Mouse (Mus musculus): ENCODE data around the gene Selenbp1. TPM values are rescaled to one million over a fixed set of nuclear protein-coding genes. Genes with fewer than 3 reads are reported as not detected.

Gene Selenbp1
- total and polyA plus RNA-seq, 3 experiments: 109 to 365 TPM; not detected in 1

- H3K9me3 ChIP-seq (replicated peaks; ENCODE audit: insufficient read depth, low read length): no peaks in the 10 kb centered on the region
- TF ChIP-seq TBP (IDR thresholded peaks at IDR 0.05; ENCODE audit: low read depth, low read length) (no peak), E2F4 (IDR thresholded peaks at IDR 0.05; ENCODE audit: borderline replicate concordance, low read depth, low read length) (no peak), POLR2AphosphoS2 (IDR thresholded peaks at IDR 0.05; ENCODE audit: low read length) (peak; percentile 41; the same call in 1 of the 2 replicates), GATA1 (IDR thresholded peaks at IDR 0.05; ENCODE audit: low read depth, low read length) (0 out of 2 replicates have a peak, but pooled peaks have one; percentile 18), KAT2A (conservative IDR thresholded peaks at IDR 0.05; ENCODE audit: low read depth, low read length) (no peak), MAZ (IDR thresholded peaks at IDR 0.05; ENCODE audit: low read depth, low read length) (no peak)
Measured at GRCm38 (mm10) chr3:94972552-94972951, 39.7 kb downstream of the Selenbp1 start.

GRCm38 (mm10) chr3:94973620-94974019 is 40.8 kb downstream of the Selenbp1 start:
- H3K79me2 ChIP-seq (ENCODE audit: control insufficient read depth, insufficient read depth, low read length, poor library complexity): peaks cover 14% of the 10 kb centered on the region
- DNase-seq (ENCODE audit: low read depth, low spot score): peak; percentile 45
- peaks cover 7 to 12% of the 10 kb centered on the region in 2 experiments; a peak in 3 of 4 replicates for H3K4me1 ChIP-seq (ENCODE audit: control insufficient read depth in 1 of 2, insufficient read depth in 2 of 2, low read length in 2 of 2)
- no peak for TF ChIP-seq USF1 (IDR thresholded peaks at IDR 0.05; ENCODE audit: low read depth, low read length)
- peak; percentile 87 for TF ChIP-seq TBP (IDR thresholded peaks at IDR 0.05; ENCODE audit: low read depth, low read length)
- H3K9me3 ChIP-seq (replicated peaks; ENCODE audit: insufficient read depth, low read length): no peaks in the 10 kb centered on the region
- H3K4me3 ChIP-seq (ENCODE audit: control insufficient read depth in 1 of 2, insufficient read depth in 1 of 2, low read depth in 2 of 2, low read length in 2 of 2): peak overlapping the region in 1 of 2 experiments; percentile 82; a peak in 1 of 4 replicates
- H3K36me3 ChIP-seq (ENCODE audit: control insufficient read depth in 1 of 2, insufficient read depth in 2 of 2, low read length in 2 of 2): peaks cover 0 to 17% of the 10 kb centered on the region in 2 experiments; a peak in 2 of 4 replicates
- H3K27ac ChIP-seq (ENCODE audit: control insufficient read depth, low read depth, low read length): no peak overlapping the region
- H3K9ac ChIP-seq (ENCODE audit: control insufficient read depth, low read depth, low read length, poor library complexity, severe bottlenecking): no peak overlapping the region
- no peaks in the 10 kb centered on the region for H3K27me3 ChIP-seq (ENCODE audit: control insufficient read depth in 1 of 2, insufficient read depth in 2 of 2, low read length in 2 of 2)

More at GRCm38 (mm10) chr3:94972552-94972951, 39.7 kb downstream of the Selenbp1 start:
- no peak overlapping the region for H3K9ac ChIP-seq (ENCODE audit: control insufficient read depth, low read depth, low read length, poor library complexity, severe bottlenecking)
- peaks cover 0 to 17% of the 10 kb centered on the region in 2 experiments; a peak in 2 of 4 replicates for H3K36me3 ChIP-seq (ENCODE audit: control insufficient read depth in 1 of 2, insufficient read depth in 2 of 2, low read length in 2 of 2)
- peak; percentile 47 for DNase-seq (ENCODE audit: low read depth, low spot score)
- H3K27me3 ChIP-seq (ENCODE audit: control insufficient read depth in 1 of 2, insufficient read depth in 2 of 2, low read length in 2 of 2): no peaks in the 10 kb centered on the region
- no peak overlapping the region for H3K4me3 ChIP-seq (ENCODE audit: control insufficient read depth in 1 of 2, insufficient read depth in 1 of 2, low read depth in 2 of 2, low read length in 2 of 2)
- no peak overlapping the region for H3K27ac ChIP-seq (ENCODE audit: control insufficient read depth, low read depth, low read length)
- peaks cover 14% of the 10 kb centered on the region for H3K79me2 ChIP-seq (ENCODE audit: control insufficient read depth, insufficient read depth, low read length, poor library complexity)
- H3K4me1 ChIP-seq (ENCODE audit: control insufficient read depth in 1 of 2, insufficient read depth in 2 of 2, low read length in 2 of 2): peaks cover 7 to 12% of the 10 kb centered on the region in 2 experiments; a peak in 3 of 4 replicates

- Histone ChIP-seq H3K79me2 (ENCODE audit: control insufficient read depth, insufficient read depth, low read length, poor library complexity) (peaks cover 14% of the 10 kb centered on the region), H3K27ac (ENCODE audit: control insufficient read depth, low read depth, low read length) (peak overlapping the region; percentile 33), H3K9me3 (replicated peaks; ENCODE audit: insufficient read depth, low read length) (no peaks in the 10 kb centered on the region), H3K27me3 (ENCODE audit: control insufficient read depth in 1 of 2, insufficient read depth in 2 of 2, low read length in 2 of 2) (no peaks in the 10 kb centered on the region), H3K4me1 (ENCODE audit: control insufficient read depth in 1 of 2, insufficient read depth in 2 of 2, low read length in 2 of 2) (peaks cover 7 to 12% of the 10 kb centered on the region in 2 experiments; a peak in 3 of 4 replicates), H3K4me3 (ENCODE audit: control insufficient read depth in 1 of 2, insufficient read depth in 1 of 2, low read depth in 2 of 2, low read length in 2 of 2) (peak overlapping the region; percentile 62 to 82), H3K9ac (ENCODE audit: control insufficient read depth, low read depth, low read length, poor library complexity, severe bottlenecking) (peak overlapping the region; percentile 68), H3K36me3 (ENCODE audit: control insufficient read depth in 1 of 2, insufficient read depth in 2 of 2, low read length in 2 of 2) (peaks cover 0 to 17% of the 10 kb centered on the region in 2 experiments; a peak in 2 of 4 replicates)
- no peak for DNase-seq (ENCODE audit: low read depth, low spot score)
- TF ChIP-seq MAFK (IDR thresholded peaks at IDR 0.05; ENCODE audit: borderline replicate concordance, low read depth, low read length) (no peak), MEF2A (IDR thresholded peaks at IDR 0.05; ENCODE audit: extremely low read depth, insufficient replicate concordance, low read depth, low read length, poor library complexity, severe bottlenecking) (no peak), MAX (IDR thresholded peaks at IDR 0.05; ENCODE audit: low read length) (no peak), POLR2AphosphoS2 (IDR thresholded peaks at IDR 0.05; ENCODE audit: low read length) (no peak), MYB (IDR thresholded peaks at IDR 0.05; ENCODE audit: low read depth, low read length) (no peak), ETS1 (IDR thresholded peaks at IDR 0.05; ENCODE audit: low read depth, low read length) (no peak), CHD1 (IDR thresholded peaks at IDR 0.05; ENCODE audit: low read depth, low read length) (0 out of 2 replicates have a peak, but pooled peaks have one; percentile 24), ZNF384 (IDR thresholded peaks at IDR 0.05; ENCODE audit: low read depth, low read length) (no peak), MYC (IDR thresholded peaks at IDR 0.05; ENCODE audit: low read depth, low read length) (peak; percentile 75; the same call in 1 of the 2 replicates), ZMIZ1 (IDR thresholded peaks at IDR 0.05; ENCODE audit: low read depth, low read length) (no peak), RCOR1 (IDR thresholded peaks at IDR 0.05; ENCODE audit: low read depth, low read length) (no peak), ZKSCAN1 (IDR thresholded peaks at IDR 0.05; ENCODE audit: low read depth, low read length) (no peak)
Measured at GRCm38 (mm10) chr3:94974026-94974527, 41.2 kb downstream of the Selenbp1 start.

All from MEL (cell line).